Mouse (Mus musculus) testis, adult 2 months (tissue): ENCODE data around the gene Glipr2.

Experiments
- CTCF ChIP-seq: fragments of 200-500 bp; IDR thresholded peaks from 2 replicates; pipeline ENCODE4 v1.5.1; 2012; ENCODE audit warnings: low read depth, mild to moderate bottlenecking, inconsistent platforms, low read length, moderate library complexity; ENCODE audit not compliant: control insufficient read depth, insufficient read depth, insufficient replicate concordance
- POLR2A ChIP-seq: fragments of 200-500 bp; IDR thresholded peaks from 2 replicates; pipeline ENCODE4 v1.6.1; 2012; ENCODE audit warnings: low read depth, mild to moderate bottlenecking, inconsistent platforms, low read length, moderate library complexity; ENCODE audit not compliant: control insufficient read depth

GRCm38 (mm10) chr4:43969373-43969772 lies 12.2 kb downstream of the Glipr2 start:
- TF ChIP-seq POLR2A (no peak), CTCF (no peak)
